Mouse (Mus musculus) layer of hippocampus, postnatal 36 days (tissue): ENCODE results near the gene Smg6. TPM values are rescaled to one million over a fixed set of nuclear protein-coding genes. Genes with fewer than 3 reads are reported as not detected.

Source experiments
- DNase-seq, 2 experiments: peaks; one replicate each; pipeline ENCODE4 v3.0.0; 2022
- total RNA-seq, 2 experiments: library from RNA; stranded (reverse); gene quantifications; 2 replicates each; pipeline ENCODE4 v1.2.3; 2021

The Smg6 gene
- total RNA-seq, 2 experiments from 2014 or later, result 33.7 to 34.4 TPM

- DNase-seq, result no peak
Observed at GRCm38 (mm10) chr11:75049807-75050206, 124.2 kb downstream of the Smg6 start.

GRCm38 (mm10) chr11:75051239-75051638, 125.6 kb downstream of the Smg6 start:
- no peak for DNase-seq

- no peak for DNase-seq
Observed at GRCm38 (mm10) chr11:75051712-75052550, 126.3 kb downstream of the Smg6 start.

GRCm38 (mm10) chr11:75053020-75053419, 127.4 kb downstream of the Smg6 start:
- DNase-seq, result no peak

GRCm38 (mm10) chr11:75053722-75054121, 128.1 kb downstream of the Smg6 start:
- no peak for DNase-seq

- no peak for DNase-seq
Observed at GRCm38 (mm10) chr11:75054184-75054877, 128.7 kb downstream of the Smg6 start.

- DNase-seq, result no peak
Observed at GRCm38 (mm10) chr11:75054878-75055214, 129.2 kb downstream of the Smg6 start.

GRCm38 (mm10) chr11:75062650-75063049, 137.0 kb downstream of the Smg6 start:
- DNase-seq, result no peak

- no peak for DNase-seq
Observed at GRCm38 (mm10) chr11:75064266-75064665, 138.6 kb downstream of the Smg6 start.

- no peak for DNase-seq
Observed at GRCm38 (mm10) chr11:75071352-75071751, 145.7 kb downstream of the Smg6 start.

GRCm38 (mm10) chr11:75072932-75073625, 147.5 kb downstream of the Smg6 start:
- DNase-seq, result no peak

GRCm38 (mm10) chr11:75073696-75074095, 148.1 kb downstream of the Smg6 start:
- no peak for DNase-seq

- no peak for DNase-seq
Observed at GRCm38 (mm10) chr11:75074543-75074942, 148.9 kb downstream of the Smg6 start.

GRCm38 (mm10) chr11:75078616-75079015, 153.0 kb downstream of the Smg6 start:
- no peak for DNase-seq

- DNase-seq, result no peak
Observed at GRCm38 (mm10) chr11:75083031-75083430, 157.4 kb downstream of the Smg6 start.

- no peak for DNase-seq
Observed at GRCm38 (mm10) chr11:75092159-75092558, 166.5 kb downstream of the Smg6 start.

GRCm38 (mm10) chr11:75092656-75093055, 167.0 kb downstream of the Smg6 start:
- no peak for DNase-seq

GRCm38 (mm10) chr11:75094759-75095158, 169.1 kb downstream of the Smg6 start:
- DNase-seq, result no peak

GRCm38 (mm10) chr11:75102763-75103339, 177.2 kb downstream of the Smg6 start:
- DNase-seq, result peak; percentile 32 to 34

GRCm38 (mm10) chr11:75106614-75107013, 181.0 kb downstream of the Smg6 start:
- no peak for DNase-seq

- no peak for DNase-seq
Observed at GRCm38 (mm10) chr11:75108909-75109308, 183.3 kb downstream of the Smg6 start.

GRCm38 (mm10) chr11:75116379-75116778, 190.8 kb downstream of the Smg6 start:
- DNase-seq, result no peak

- DNase-seq, result peak; percentile 38 to 50
Observed at GRCm38 (mm10) chr11:75118141-75118540, 192.5 kb downstream of the Smg6 start.
